Mouse (Mus musculus): Measurements from ENCODE around the gene Arhgap18. TPM values are rescaled to one million over a fixed set of nuclear protein-coding genes. Genes with fewer than 3 reads are reported as not detected.

Gene Arhgap18
- polyA plus RNA-seq, 1 experiment from 2014 or later, result 25.7 TPM

DNA sequence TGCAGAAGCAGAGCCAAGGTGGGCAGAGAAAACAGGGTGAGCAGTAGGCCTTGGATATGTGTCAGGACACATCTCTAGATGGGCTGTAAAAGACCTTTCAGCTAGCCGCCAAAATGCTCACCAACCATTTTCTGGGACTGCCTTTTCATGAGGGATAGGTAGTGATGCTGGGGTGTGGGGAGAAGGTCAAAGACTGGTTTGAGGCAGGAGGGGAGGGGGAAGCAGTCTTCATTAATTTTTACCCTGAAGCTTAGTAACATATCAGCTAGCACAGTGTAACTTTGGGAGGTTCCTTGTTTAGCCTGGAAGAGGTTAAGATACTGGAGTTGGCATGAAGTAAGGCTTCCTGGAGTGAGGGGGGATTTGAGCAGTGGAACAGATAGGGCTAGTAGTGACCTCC, 21.0 kb downstream of the Arhgap18 start:
- DNase-seq (ENCODE audit: low read depth, low spot score) (no peak), ATAC-seq (no peak)
- ChIA-PET POLR2A (no interaction called here), CTCF (interaction anchor here (0.9 to 1.2 kb wide), 3 partner anchors 11 to 116 kb away, joined by 3 read pairs; partner anchors contain the start of gene Arhgap18)
- no peaks in the 10 kb centered on the region for H3K27me3 ChIP-seq
- in situ Hi-C loops (cut with MboI; ENCODE audit: low pct_unique_long_range_greater_than_20kb), result no loop called here
- TF ChIP-seq CTCF (IDR thresholded peaks at IDR 0.05), result no peak

DNA sequence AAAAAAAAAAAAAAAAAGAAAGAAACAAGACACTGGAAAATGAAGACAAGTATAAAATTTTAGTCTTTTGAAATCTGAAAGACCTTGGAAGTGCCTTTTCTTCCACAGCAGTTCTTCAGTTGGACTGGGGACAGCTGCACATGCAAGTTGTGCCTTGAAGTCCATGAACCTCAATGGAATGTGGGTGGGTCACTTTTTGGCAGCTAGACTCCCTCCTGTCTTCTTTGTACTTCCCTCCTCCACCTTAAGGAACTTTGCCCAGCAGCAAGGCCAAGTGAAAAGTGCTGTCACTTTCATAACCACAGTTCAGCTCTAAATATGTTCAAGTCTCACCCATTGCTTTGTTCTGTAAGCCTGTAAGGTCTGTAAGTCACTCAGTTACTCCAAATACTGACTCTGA, 23.2 kb downstream of the Arhgap18 start:
- ChIA-PET POLR2A (interaction anchor here (0.7 kb wide), 2 partner anchors 401 to 1001 kb away, joined by 3 to 7 read pairs; no protein-coding TSS in a partner anchor), CTCF (interaction anchor here (1.1 to 1.2 kb wide), 2 partner anchors 27 to 106 kb away, joined by 3 read pairs; no protein-coding TSS in a partner anchor)
- H3K27me3 ChIP-seq, result no peaks in the 10 kb centered on the region
- in situ Hi-C loops (cut with MboI; ENCODE audit: low pct_unique_long_range_greater_than_20kb), result no loop called here
- TF ChIP-seq CTCF (IDR thresholded peaks at IDR 0.05), result no peak
- ATAC-seq, result no peak
- DNase-seq (ENCODE audit: low read depth, low spot score), result no peak

DNA sequence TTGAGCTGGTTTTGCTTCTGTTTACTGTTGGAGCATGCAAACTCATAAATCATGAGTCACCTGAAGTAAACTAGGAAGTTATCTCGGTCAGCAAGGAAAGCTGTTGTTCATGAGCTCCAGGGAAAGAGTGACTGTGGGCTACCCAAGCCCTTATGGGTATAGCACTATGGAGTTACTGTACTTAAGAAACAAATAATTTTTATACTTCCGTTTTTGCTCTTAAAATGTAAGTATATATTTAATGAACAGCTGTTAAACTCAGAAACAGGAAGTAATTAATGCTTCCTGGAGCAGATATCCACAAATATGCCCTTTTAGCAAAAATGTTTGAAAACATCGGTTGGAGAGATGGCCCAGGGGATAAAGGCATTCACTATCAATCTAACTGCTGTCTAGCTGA, 27.4 kb downstream of the Arhgap18 start:
- CTCF ChIA-PET, result interaction anchor here (0.7 to 1.8 kb wide), 6 partner anchors 10 to 106 kb away, joined by 3 to 5 read pairs (median 4); no protein-coding TSS in a partner anchor
- no peak for TF ChIP-seq CTCF (IDR thresholded peaks at IDR 0.05)
- ATAC-seq (no peak), DNase-seq (ENCODE audit: low read depth, low spot score) (no peak)
- POLR2A ChIA-PET, result no interaction called here
- no peaks in the 10 kb centered on the region for H3K27me3 ChIP-seq
- in situ Hi-C loops (cut with MboI; ENCODE audit: low pct_unique_long_range_greater_than_20kb), result no loop called here

DNA sequence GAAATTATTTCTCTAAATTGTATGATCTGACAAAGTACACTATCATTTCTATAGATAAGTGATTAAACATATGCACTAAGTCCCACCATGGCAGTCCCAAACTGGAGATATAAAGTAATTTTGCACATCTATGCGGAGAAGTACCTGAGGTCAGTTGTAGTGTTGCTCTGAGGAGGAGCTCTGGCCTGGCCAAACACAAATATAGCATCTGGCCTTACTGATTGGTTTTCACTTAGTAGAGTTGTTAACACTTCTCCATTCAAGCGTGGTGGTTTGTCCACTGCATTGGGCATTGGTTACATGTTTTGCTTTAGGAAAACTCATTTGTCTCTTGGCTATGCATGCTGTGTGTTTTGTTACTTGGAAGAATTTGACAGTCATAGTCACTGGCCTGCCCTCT, 36.5 kb downstream of the Arhgap18 start:
- DNase-seq (ENCODE audit: low read depth, low spot score), result no peak
- POLR2A ChIA-PET, result interaction anchor here (0.7 to 1.2 kb wide), 2 partner anchors 10 to 33 kb away, joined by 3 to 5 read pairs; no protein-coding TSS in a partner anchor
- CTCF ChIA-PET, result interaction anchor here (1.2 to 1.5 kb wide), 2 partner anchors 11 to 37 kb away, joined by 3 to 7 read pairs; partner anchors contain the start of gene Arhgap18
- in situ Hi-C loops (cut with MboI; ENCODE audit: low pct_unique_long_range_greater_than_20kb), result no loop called here
- no peak for TF ChIP-seq CTCF (IDR thresholded peaks at IDR 0.05)
- no peaks in the 10 kb centered on the region for H3K27me3 ChIP-seq
- no peak for ATAC-seq

DNA sequence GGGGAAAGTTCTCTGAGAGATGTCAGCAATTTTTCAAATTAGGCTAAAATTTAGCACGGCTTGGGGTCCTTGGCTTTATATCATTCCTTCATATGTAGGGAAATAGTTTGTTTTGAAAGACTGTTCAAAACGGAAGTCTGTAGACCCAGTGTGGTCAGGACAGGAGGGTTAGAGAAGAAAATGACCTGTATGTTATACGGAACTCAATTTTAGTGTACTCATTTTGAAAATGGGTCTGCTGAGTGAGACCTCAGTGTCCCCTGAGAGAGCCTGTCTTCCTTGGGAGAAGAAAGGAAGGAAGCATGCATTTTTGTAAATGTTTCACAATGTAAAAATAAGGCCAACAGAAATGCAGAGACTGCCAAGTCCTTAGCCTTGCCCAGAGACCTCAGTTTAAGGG, 38.6 kb downstream of the Arhgap18 start:
- no peak for TF ChIP-seq CTCF (IDR thresholded peaks at IDR 0.05)
- in situ Hi-C loops (cut with MboI; ENCODE audit: low pct_unique_long_range_greater_than_20kb), result no loop called here
- ChIA-PET CTCF (no interaction called here), POLR2A (no interaction called here)
- no peak for DNase-seq (ENCODE audit: low read depth, low spot score)
- ATAC-seq, result no peak
- no peaks in the 10 kb centered on the region for H3K27me3 ChIP-seq

DNA sequence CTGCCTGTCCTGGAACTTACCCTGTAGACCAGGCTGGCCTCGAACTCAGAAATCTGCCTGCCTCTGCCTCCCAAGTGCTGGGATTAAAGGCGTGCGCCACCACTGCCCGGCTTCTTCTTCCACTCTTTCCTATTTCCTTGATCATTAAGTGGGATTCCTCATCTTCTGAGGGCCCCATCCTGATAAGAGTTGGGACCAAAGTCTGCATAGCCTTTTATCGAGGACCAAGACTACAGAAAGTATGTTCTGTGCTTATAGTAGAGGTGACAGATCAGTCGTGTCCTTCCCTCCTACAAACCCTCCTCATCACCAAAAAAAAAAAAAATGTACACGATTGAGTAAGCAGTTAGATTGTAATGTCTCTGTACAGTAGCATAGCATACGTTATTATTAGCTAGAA, 39.8 kb downstream of the Arhgap18 start:
- no peak for TF ChIP-seq CTCF (IDR thresholded peaks at IDR 0.05)
- ATAC-seq, result no peak
- no peaks in the 10 kb centered on the region for H3K27me3 ChIP-seq
- no peak for DNase-seq (ENCODE audit: low read depth, low spot score)
- POLR2A ChIA-PET, result no interaction called here
- CTCF ChIA-PET, result no interaction called here
- in situ Hi-C loops (cut with MboI; ENCODE audit: low pct_unique_long_range_greater_than_20kb), result no loop called here

DNA sequence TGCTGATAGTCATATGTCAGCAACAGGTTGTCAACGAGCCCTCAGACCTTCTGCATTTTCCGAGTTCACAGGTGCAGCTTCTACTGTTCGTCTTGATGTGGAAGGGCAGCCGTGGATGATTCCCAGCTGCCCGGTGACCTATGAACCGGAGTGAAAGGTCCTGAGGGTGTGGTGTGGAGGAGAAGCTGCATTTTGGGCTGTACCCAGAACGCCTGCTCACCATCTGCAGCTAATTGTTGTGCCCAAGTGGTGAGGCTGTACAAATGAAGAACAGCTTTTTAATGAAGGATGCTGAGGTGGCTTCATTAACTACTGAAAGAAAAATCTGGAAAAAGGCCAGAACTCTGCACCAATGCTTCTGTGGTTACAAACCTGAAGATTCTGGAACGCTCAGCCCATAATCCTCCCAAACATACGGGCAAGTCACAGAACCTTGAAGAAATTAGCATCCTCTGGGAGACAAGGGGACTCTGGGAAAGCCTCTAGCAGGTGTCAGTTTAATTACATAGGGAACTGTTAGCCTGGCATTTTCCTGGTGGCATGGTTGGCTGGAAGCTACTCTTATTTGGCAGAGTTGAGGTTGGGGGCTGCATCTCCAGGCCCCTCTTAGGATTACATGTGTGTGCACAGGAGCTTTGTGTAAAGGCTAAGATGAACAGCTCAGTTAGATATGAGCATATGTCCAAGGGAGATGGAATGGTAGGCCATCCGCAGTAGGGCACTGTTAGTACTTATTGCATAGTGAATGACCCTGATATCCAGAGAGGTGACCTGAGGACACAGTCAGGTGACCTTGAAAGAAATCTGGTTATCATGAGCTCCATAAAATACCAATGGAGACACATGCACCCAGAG, 43.4 kb downstream of the Arhgap18 start:
- no peak for DNase-seq (ENCODE audit: low read depth, low spot score)
- no peak for TF ChIP-seq CTCF (IDR thresholded peaks at IDR 0.05)
- CTCF ChIA-PET, result interaction anchor here (0.9 to 1.8 kb wide), 7 partner anchors 9 to 85 kb away, joined by 3 to 10 read pairs (median 4); no protein-coding TSS in a partner anchor
- no peaks in the 10 kb centered on the region for H3K27me3 ChIP-seq
- ATAC-seq, result no peak
- POLR2A ChIA-PET, result no interaction called here
- in situ Hi-C loops (cut with MboI; ENCODE audit: low pct_unique_long_range_greater_than_20kb), result no loop called here

DNA sequence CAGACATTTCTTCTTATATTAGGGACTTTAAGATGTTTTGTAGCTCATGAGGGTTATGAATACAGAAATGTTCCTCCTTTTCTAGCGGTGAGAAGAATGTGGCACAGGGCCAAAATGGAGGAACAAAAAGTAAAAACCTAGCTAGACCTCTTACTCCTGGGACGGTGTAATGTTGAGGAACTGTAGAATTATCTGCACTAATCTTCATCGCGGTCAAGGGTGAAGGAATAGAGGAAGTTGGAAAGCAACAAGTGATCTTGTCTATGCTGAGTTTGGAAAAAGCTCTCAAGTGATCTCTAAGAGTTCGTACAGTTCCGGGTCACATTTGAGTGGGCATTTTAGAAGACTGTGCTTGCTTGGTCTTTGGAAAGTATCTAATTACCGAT, 44.1 kb downstream of the Arhgap18 start:
- CTCF ChIA-PET, result interaction anchor here (1.0 to 1.7 kb wide), 5 partner anchors 13 to 85 kb away, joined by 3 to 6 read pairs (median 4); no protein-coding TSS in a partner anchor
- in situ Hi-C loops (cut with MboI; ENCODE audit: low pct_unique_long_range_greater_than_20kb), result no loop called here
- no peak for TF ChIP-seq CTCF (IDR thresholded peaks at IDR 0.05)
- DNase-seq (ENCODE audit: low read depth, low spot score) (no peak), ATAC-seq (no peak)
- no peaks in the 10 kb centered on the region for H3K27me3 ChIP-seq
- POLR2A ChIA-PET, result no interaction called here

DNA sequence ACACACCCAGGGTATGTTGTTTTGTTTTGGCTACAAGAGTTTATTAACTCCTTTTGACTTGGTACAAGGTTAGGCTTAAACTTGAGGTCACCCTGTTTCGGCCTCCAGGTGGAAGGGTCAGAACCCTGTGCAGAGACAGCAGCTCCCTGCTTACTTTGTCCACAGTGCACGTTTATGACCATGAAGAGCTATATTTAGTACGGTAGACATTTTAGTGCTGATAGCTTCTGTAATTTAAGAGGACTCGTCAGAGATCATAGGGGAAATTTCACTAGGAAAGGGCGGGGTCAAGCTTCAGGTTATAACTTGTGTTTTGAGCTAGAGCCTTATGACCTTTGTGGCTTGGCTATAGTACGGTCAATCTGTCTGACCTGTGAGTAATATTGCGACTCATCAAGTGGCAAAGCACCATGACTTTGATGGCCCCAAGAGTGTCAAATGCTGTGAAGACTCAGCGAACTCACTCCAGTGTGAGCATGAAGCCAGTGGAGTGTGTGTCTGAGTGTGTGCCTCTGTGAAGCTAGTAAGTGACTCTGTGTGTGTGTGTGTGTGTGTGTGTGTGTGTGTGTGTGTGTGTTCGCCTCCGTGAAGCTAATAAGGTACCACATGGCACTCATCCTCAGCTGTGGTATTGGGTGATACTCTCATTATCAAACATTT, 45.7 kb downstream of the Arhgap18 start:
- POLR2A ChIA-PET, result interaction anchor here (0.9 to 1.0 kb wide), 2 partner anchors 9 to 72 kb away, joined by 3 to 4 read pairs; no protein-coding TSS in a partner anchor
- TF ChIP-seq CTCF (IDR thresholded peaks at IDR 0.05), result no peak
- in situ Hi-C loops (cut with MboI; ENCODE audit: low pct_unique_long_range_greater_than_20kb), result no loop called here
- CTCF ChIA-PET, result interaction anchor here (1.0 to 2.2 kb wide), 8 partner anchors 9 to 92 kb away, joined by 4 to 8 read pairs (median 5); partner anchors contain the start of gene Arhgap18
- ATAC-seq (peak; percentile 19), DNase-seq (ENCODE audit: low read depth, low spot score) (no peak)
- H3K27me3 ChIP-seq, result no peaks in the 10 kb centered on the region

DNA sequence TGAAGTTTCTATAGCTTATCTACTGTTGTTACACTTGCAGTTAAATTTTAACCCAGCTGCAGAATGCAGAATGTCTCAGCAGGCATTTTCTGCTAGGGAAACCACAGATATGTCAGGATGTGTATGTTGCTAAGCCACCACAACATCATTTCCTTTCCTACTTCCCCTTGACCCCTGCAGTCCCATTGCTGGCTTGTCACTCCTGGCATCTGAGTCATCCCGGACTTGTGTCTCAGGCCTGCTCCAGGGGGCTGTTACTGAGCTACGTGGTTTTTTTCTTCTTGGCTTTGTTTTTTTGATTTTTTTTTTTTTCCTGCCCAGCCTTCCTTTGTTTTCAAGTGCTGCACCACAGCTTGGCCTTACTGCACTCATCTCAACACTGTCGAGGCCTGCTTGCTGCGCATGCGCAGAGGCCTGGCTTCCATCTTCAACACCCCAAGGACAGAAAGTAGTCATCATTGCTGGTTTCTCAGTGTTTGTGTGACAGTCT, 46.4 kb downstream of the Arhgap18 start:
- no peak for TF ChIP-seq CTCF (IDR thresholded peaks at IDR 0.05)
- peak; percentile 97 for ATAC-seq
- no peaks in the 10 kb centered on the region for H3K27me3 ChIP-seq
- POLR2A ChIA-PET, result interaction anchor here (0.9 to 1.0 kb wide), 2 partner anchors 9 to 71 kb away, joined by 3 to 4 read pairs; no protein-coding TSS in a partner anchor
- CTCF ChIA-PET, result interaction anchor here (1.0 to 2.2 kb wide), 8 partner anchors 9 to 91 kb away, joined by 4 to 8 read pairs (median 5); partner anchors contain the start of gene Arhgap18
- DNase-seq (ENCODE audit: low read depth, low spot score), result peak; percentile 56
- in situ Hi-C loops (cut with MboI; ENCODE audit: low pct_unique_long_range_greater_than_20kb), result no loop called here
